Mouse (Mus musculus) c-Kit-positive CD71-positive TER-119-negative erythroid progenitor cells, embryonic 14.5 days (primary cell): ENCODE measurements around the gene Emg1.
A peak's percentile ranks its signal among the peaks of the same experiment; 100 is the strongest.

Experiments
- DNase-seq: peaks from one replicate; pipeline ENCODE4 v3.0.0-alpha.2; 2013; ENCODE audit warnings: low read depth

Gene Emg1

GRCm38 (mm10) chr6:124740888-124741761, 29.1 kb upstream of the Emg1 start, which contains the start of gene Grcc10:
Gene Grcc10, minus strand, starts transcription at chr6:124741374.
- DNase-seq: peak; percentile 93

- DNase-seq: peak; percentile 65
Observed at GRCm38 (mm10) chr6:124740211-124740887, 28.4 kb upstream of the Emg1 start.

GRCm38 (mm10) chr6:124739231-124739796, 27.3 kb upstream of the Emg1 start:
- DNase-seq: no peak

GRCm38 (mm10) chr6:124738511-124739023, 26.6 kb upstream of the Emg1 start, which contains the start of gene Ptpn6:
Gene Ptpn6, minus strand, starts transcription at chr6:124738714.
- no peak for DNase-seq

- no peak for DNase-seq
Observed at GRCm38 (mm10) chr6:124737040-124737439, 25.1 kb upstream of the Emg1 start.

GRCm38 (mm10) chr6:124734417-124734816, 22.4 kb upstream of the Emg1 start:
- DNase-seq: no peak

- no peak for DNase-seq
Observed at GRCm38 (mm10) chr6:124732476-124733370, 20.7 kb upstream of the Emg1 start.

- DNase-seq: no peak
Observed at GRCm38 (mm10) chr6:124731038-124731437, 19.1 kb upstream of the Emg1 start.

GRCm38 (mm10) chr6:124729850-124730705, 18.1 kb upstream of the Emg1 start:
- DNase-seq: no peak

GRCm38 (mm10) chr6:124728621-124729020, 16.6 kb upstream of the Emg1 start:
- no peak for DNase-seq

GRCm38 (mm10) chr6:124724472-124724871, 12.5 kb upstream of the Emg1 start:
- no peak for DNase-seq

- DNase-seq: no peak
Observed at GRCm38 (mm10) chr6:124723541-124723940, 11.6 kb upstream of the Emg1 start.

- DNase-seq: no peak
Observed at GRCm38 (mm10) chr6:124722876-124723473, 11.0 kb upstream of the Emg1 start.

GRCm38 (mm10) chr6:124720904-124721303, 8.9 kb upstream of the Emg1 start:
- DNase-seq: no peak

- no peak for DNase-seq
Observed at GRCm38 (mm10) chr6:124719354-124719978, 7.5 kb upstream of the Emg1 start.

- no peak for DNase-seq
Observed at GRCm38 (mm10) chr6:124718703-124719102, 6.7 kb upstream of the Emg1 start.

- DNase-seq: no peak
Observed at GRCm38 (mm10) chr6:124717968-124718367, 6.0 kb upstream of the Emg1 start.

- DNase-seq: no peak
Observed at GRCm38 (mm10) chr6:124716864-124717490, 5.0 kb upstream of the Emg1 start.

GRCm38 (mm10) chr6:124712918-124713317, 940 bp upstream of the Emg1 start:
- DNase-seq: no peak
